Mouse (Mus musculus) liver, adult 2 months (tissue): ENCODE measurements around the gene Myt1.

Experiments used
- CTCF ChIP-seq: fragments of 200-500 bp; IDR thresholded peaks from 2 replicates; pipeline ENCODE4 v1.5.1; 2011; ENCODE audit warnings: low read depth, low read length, control low read depth
- POLR2A ChIP-seq: fragments of 200-500 bp; IDR thresholded peaks from 2 replicates; pipeline ENCODE4 v1.6.1; 2011; ENCODE audit warnings: low read length, control low read depth; ENCODE audit not compliant: insufficient read depth; ENCODE audit errors: extremely low read depth

DNA sequence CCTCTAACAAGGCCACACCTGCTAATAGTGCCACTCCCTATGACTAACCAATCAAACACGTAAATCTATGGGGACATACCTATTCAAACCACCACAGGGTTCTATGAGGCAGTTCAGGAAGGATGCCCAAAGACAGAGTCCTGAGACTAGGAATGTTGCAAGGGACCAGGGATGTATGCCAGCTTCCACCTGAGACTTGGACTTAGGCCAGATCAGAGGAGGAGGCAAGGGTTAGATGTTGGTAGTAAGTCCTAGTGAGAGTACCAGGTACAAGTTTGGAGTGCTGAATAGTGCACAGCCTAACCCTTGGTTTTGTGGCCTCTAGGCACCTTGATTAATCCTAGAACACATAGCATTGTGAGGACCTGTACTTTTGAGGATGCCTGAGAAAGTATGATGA lies 10.5 kb upstream of the Myt1 start:
- TF ChIP-seq CTCF = no peak
- TF ChIP-seq POLR2A = no peak
